Mouse (Mus musculus) hindbrain, embryonic 14.5 days (tissue): ENCODE measurements at regions not wholly inside any gene's neighbourhood (a gene's known extent, or its start where the extent isn't known, plus 50 kb on each side); places are given as distances from the start of the nearest gene placed in this dataset.

Source experiments
- ATAC-seq: fragments of 200-750 bp; cut with Nextera tagmentation; 2 replicates; pipeline ENCODE4 v1.8.0; 2017; ENCODE audit warnings: moderate number of reproducible peaks, mild to moderate bottlenecking, moderate TSS enrichment, moderate library complexity; ENCODE audit not compliant: low FRiP score
- DNase-seq: peaks from one replicate; pipeline ENCODE4 v3.0.0-alpha.2; 2015; ENCODE audit warnings: low spot score
- H3K27ac ChIP-seq: fragments of 300-500 bp; sonication (generic); 2 replicates; pipeline ENCODE4 v1.5.1; 2014; ENCODE audit warnings: mild to moderate bottlenecking, moderate library complexity
- H3K27me3 ChIP-seq: fragments of 300-500 bp; sonication (generic); 2 replicates; pipeline ENCODE4 v1.6.1; 2014; ENCODE audit warnings: mild to moderate bottlenecking, low read length, mixed read lengths; ENCODE audit not compliant: control insufficient read depth, insufficient read depth
- H3K36me3 ChIP-seq: fragments of 300-500 bp; sonication (generic); replicated peaks from 2 replicates; pipeline ENCODE4 v1.6.1; 2014; ENCODE audit not compliant: control insufficient read depth, insufficient read depth
- H3K4me1 ChIP-seq: fragments of 300-500 bp; sonication (generic); replicated peaks from 2 replicates; pipeline ENCODE4 v1.6.1; 2014; ENCODE audit warnings: antibody characterized with exemption, low read length, mixed read lengths; ENCODE audit not compliant: control insufficient read depth, insufficient read depth
- H3K4me2 ChIP-seq: fragments of 300-500 bp; sonication (generic); replicated peaks from 2 replicates; pipeline ENCODE4 v1.6.1; 2014; ENCODE audit warnings: mild to moderate bottlenecking, moderate library complexity
- H3K4me3 ChIP-seq: fragments of 300-500 bp; sonication (generic); replicated peaks from 2 replicates; pipeline ENCODE4 v1.5.1; 2014; ENCODE audit warnings: mild to moderate bottlenecking, low read length
- H3K9ac ChIP-seq: fragments of 300-500 bp; sonication (generic); 2 replicates; pipeline ENCODE4 v1.6.1; 2014
- H3K9me3 ChIP-seq: fragments of 300-500 bp; sonication (generic); 2 replicates; pipeline ENCODE4 v1.6.1; 2016; ENCODE audit warnings: low read length; ENCODE audit not compliant: control insufficient read depth
- WGBS: fragments of 180-500 bp; shearing (Covaris S2); extraction: QIAGEN DNeasy Blood & Tissue Kit; methylation state at CpG from one replicate; pipeline ENCODE4 v1.1.7; 2014; 5-methylcytosine and 5-hydroxymethylcytosine counted together

DNA sequence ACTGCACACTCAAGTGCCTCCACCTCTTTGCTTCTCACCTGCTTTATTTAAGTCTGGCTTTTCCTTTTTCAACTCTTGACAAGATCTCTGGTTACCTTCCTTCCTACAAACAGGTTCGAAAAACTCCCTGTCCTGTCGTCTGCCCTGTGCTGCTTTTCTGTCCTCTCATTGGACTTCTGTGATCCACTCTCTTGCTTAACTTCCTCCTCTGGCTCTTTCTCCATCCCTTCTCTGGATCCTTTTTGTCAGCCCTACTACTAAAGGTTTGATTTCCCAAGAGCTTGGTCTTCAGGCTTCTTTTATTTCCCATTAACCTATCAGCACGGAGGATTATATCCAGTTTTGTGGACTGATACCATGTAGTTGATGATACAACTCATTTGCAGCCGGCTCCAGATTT, 149.8 kb downstream of the Satb1 start:
- 92% methylated on average over 4 of the region's 4 CpGs for WGBS
- Histone ChIP-seq H3K4me2 (no peak overlapping the region), H3K4me3 (no peak overlapping the region), H3K9ac (no peak overlapping the region), H3K27me3 (no peaks in the 10 kb centered on the region), H3K27ac (no peak overlapping the region), H3K36me3 (no peaks in the 10 kb centered on the region), H3K4me1 (no peaks in the 10 kb centered on the region), H3K9me3 (no peaks in the 10 kb centered on the region)
- ATAC-seq (no peak), DNase-seq (no peak)

DNA sequence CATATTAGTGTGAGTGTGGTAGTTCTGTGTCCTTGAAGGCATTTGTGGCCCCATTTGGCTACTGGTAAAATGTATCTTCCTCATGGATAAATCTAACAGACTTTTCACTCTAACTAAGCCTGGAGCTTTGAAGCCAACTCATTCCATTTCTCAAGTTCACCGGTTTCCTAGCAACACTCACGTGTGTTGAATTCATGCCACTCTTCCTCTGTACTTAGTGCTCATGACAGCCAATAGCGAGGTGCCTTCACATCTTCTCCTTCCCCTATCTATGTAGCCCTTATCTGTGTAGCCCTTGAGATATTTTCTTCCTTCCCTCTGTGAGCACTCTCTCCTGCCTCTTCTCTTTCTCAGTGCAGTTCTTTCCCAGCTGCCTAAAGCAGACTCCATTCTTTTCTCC, 150.7 kb downstream of the Satb1 start:
- WGBS: 68% methylated on average over 3 of the region's 3 CpGs
- Histone ChIP-seq H3K9me3 (no peaks in the 10 kb centered on the region), H3K27ac (no peak overlapping the region), H3K4me1 (no peaks in the 10 kb centered on the region), H3K4me3 (no peak overlapping the region), H3K36me3 (no peaks in the 10 kb centered on the region), H3K9ac (no peak overlapping the region), H3K27me3 (no peaks in the 10 kb centered on the region), H3K4me2 (no peak overlapping the region)
- no peak for DNase-seq
- ATAC-seq: no peak

DNA sequence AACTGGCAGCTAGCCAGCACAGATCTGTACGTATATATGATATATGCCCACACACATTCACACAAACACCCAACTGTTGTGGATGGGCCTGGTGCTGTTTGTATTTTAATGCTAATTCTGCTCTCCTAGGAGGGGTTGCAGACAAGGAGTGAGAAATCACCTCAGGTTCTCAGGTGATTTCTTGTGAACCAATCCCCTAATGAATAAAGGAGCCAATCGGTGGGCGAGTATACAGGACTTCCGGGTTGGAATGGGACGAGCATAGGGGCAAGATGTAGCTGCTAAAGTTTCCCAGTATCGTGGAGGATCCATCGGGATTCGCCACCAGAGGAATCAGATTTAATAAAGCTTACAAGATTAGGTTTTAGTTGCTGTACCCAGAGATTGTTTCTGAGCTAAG, 155.6 kb downstream of the Satb1 start:
- no peak overlapping the region for H3K4me2 ChIP-seq
- H3K4me3 ChIP-seq: no peak overlapping the region
- DNase-seq: no peak
- no peak overlapping the region for H3K27ac ChIP-seq
- no peaks in the 10 kb centered on the region for H3K36me3 ChIP-seq
- WGBS: 94% methylated on average over 8 of the region's 8 CpGs
- H3K9ac ChIP-seq: no peak overlapping the region
- H3K27me3 ChIP-seq: no peaks in the 10 kb centered on the region
- no peak for ATAC-seq
- no peaks in the 10 kb centered on the region for H3K9me3 ChIP-seq
- H3K4me1 ChIP-seq: no peaks in the 10 kb centered on the region

- Histone ChIP-seq H3K9me3 (no peaks in the 10 kb centered on the region), H3K36me3 (no peaks in the 10 kb centered on the region), H3K9ac (no peak overlapping the region), H3K4me3 (no peak overlapping the region), H3K4me2 (no peak overlapping the region), H3K27ac (no peak overlapping the region), H3K4me1 (no peaks in the 10 kb centered on the region), H3K27me3 (no peaks in the 10 kb centered on the region)
- 87% methylated on average over 4 of the region's 4 CpGs for WGBS
- DNase-seq (no peak), ATAC-seq (no peak)
These were observed 174.7 kb downstream of the Satb1 start for GRCm38 (mm10) chr17:51658408-51658807.

- 87% methylated on average over 3 of the region's 3 CpGs for WGBS
- H3K36me3 ChIP-seq: no peaks in the 10 kb centered on the region
- H3K27me3 ChIP-seq: no peaks in the 10 kb centered on the region
- ATAC-seq (no peak), DNase-seq (no peak)
- H3K4me3 ChIP-seq: no peak overlapping the region
- no peaks in the 10 kb centered on the region for H3K4me1 ChIP-seq
- H3K4me2 ChIP-seq: no peak overlapping the region
- H3K9ac ChIP-seq: no peak overlapping the region
- H3K27ac ChIP-seq: no peak overlapping the region
- no peaks in the 10 kb centered on the region for H3K9me3 ChIP-seq
These were observed 179.2 kb downstream of the Satb1 start for GRCm38 (mm10) chr17:51653881-51654280.

GRCm38 (mm10) chr17:51651880-51652279, 181.2 kb downstream of the Satb1 start:
- WGBS: 93% methylated on average over 2 of the region's 2 CpGs
- ATAC-seq: no peak

DNA sequence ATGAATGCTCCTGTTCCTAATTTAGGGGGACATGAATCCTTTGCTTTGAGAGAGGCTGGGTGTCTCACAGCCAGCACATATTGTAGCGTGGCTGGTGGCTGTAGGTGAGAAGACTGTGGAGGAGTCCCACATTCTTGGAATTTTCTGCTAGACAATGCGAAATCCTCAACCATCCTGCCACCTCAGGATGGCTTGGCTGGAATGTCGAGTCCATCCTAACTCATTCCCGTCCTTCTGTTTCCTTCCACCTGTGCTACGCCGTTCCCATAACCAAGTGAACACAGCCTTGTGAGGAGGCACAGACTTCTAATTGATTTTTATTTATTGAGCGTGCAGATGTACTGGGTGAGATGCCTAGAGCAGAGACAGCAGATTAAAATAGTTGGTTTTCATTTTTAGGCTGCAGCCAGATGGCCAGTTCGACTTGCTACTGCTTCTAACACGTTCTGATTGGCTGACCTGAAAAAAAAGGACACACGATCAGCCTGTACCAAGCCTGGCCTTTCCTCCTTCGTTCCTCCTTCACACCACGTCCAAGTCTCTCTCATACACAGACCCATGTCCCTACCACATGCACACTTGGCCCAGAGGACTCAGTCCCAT, 183.8 kb downstream of the Satb1 start:
- H3K27ac ChIP-seq: no peak overlapping the region
- H3K4me3 ChIP-seq: no peak overlapping the region
- DNase-seq (no peak), ATAC-seq (no peak)
- H3K9me3 ChIP-seq: no peaks in the 10 kb centered on the region
- 88% methylated on average over 12 of the region's 12 CpGs for WGBS
- H3K27me3 ChIP-seq: no peaks in the 10 kb centered on the region
- H3K36me3 ChIP-seq: no peaks in the 10 kb centered on the region
- H3K9ac ChIP-seq: no peak overlapping the region
- H3K4me1 ChIP-seq: no peaks in the 10 kb centered on the region
- H3K4me2 ChIP-seq: no peak overlapping the region

More at GRCm38 (mm10) chr17:51651880-51652279, 181.2 kb downstream of the Satb1 start:
- H3K27ac ChIP-seq: no peak overlapping the region
- H3K9me3 ChIP-seq: no peaks in the 10 kb centered on the region
- no peak overlapping the region for H3K4me3 ChIP-seq
- no peaks in the 10 kb centered on the region for H3K27me3 ChIP-seq
- H3K4me2 ChIP-seq: no peak overlapping the region
- no peaks in the 10 kb centered on the region for H3K36me3 ChIP-seq
- H3K4me1 ChIP-seq: no peaks in the 10 kb centered on the region
- H3K9ac ChIP-seq: no peak overlapping the region
- DNase-seq: no peak

- no peak for ATAC-seq
- Histone ChIP-seq H3K4me3 (no peak overlapping the region), H3K4me1 (no peaks in the 10 kb centered on the region), H3K4me2 (no peak overlapping the region), H3K36me3 (no peaks in the 10 kb centered on the region), H3K27ac (no peak overlapping the region), H3K27me3 (no peaks in the 10 kb centered on the region), H3K9me3 (no peaks in the 10 kb centered on the region), H3K9ac (no peak overlapping the region)
- no peak for DNase-seq
- 86% methylated on average over 2 of the region's 2 CpGs for WGBS
These were observed 186.7 kb downstream of the Satb1 start for GRCm38 (mm10) chr17:51646416-51646815.

- DNase-seq (no peak), ATAC-seq (no peak)
- H3K27ac ChIP-seq: no peak overlapping the region
- H3K9ac ChIP-seq: no peak overlapping the region
- 92% methylated on average over 1 of the region's 1 CpGs for WGBS
- no peak overlapping the region for H3K4me2 ChIP-seq
- no peaks in the 10 kb centered on the region for H3K4me1 ChIP-seq
- H3K27me3 ChIP-seq: no peaks in the 10 kb centered on the region
- H3K4me3 ChIP-seq: no peak overlapping the region
- H3K36me3 ChIP-seq: no peaks in the 10 kb centered on the region
- H3K9me3 ChIP-seq: no peaks in the 10 kb centered on the region
These were observed 187.2 kb downstream of the Satb1 start for GRCm38 (mm10) chr17:51645866-51646265.

DNA sequence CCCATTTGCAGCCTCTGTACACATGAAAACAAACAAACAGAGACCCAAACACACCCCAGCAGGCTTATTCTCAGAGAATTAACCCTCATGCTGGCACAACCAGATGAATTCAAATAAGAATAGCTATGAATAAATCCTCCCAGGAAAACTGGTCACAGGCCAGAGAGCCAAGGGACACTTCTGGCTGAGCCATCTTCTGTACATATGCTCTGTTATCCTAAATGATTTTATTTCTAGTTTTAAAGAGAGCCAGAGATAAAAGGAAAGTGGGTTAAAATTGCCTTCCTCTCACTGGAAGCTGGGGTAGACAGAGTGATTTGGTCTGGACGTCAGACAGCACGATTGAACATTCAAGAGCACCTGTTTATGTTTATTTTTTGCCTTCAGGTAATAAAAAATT, 190.4 kb downstream of the Satb1 start:
- Histone ChIP-seq H3K4me2 (no peak overlapping the region), H3K27ac (no peak overlapping the region), H3K9me3 (no peaks in the 10 kb centered on the region), H3K27me3 (no peaks in the 10 kb centered on the region), H3K4me1 (no peaks in the 10 kb centered on the region), H3K36me3 (no peaks in the 10 kb centered on the region), H3K9ac (no peak overlapping the region), H3K4me3 (no peak overlapping the region)
- DNase-seq: no peak
- no peak for ATAC-seq
- WGBS: 84% methylated on average over 2 of the region's 2 CpGs
